Mouse (Mus musculus): ENCODE measurements around the gene Dctn3.
"Not testable (repeated sequence)": the region's sequence is repeated elsewhere in the genome, so short reads cannot be mapped to it uniquely, and the experiment has no call there.

The Dctn3 gene

GRCm38 (mm10) chr4:41696930-41697841, 25.8 kb downstream of the Dctn3 start, which contains the start of gene Cntfr:
TSS of gene Cntfr (minus strand) at chr4:41697089.
- peak; percentile 91 to 92 for DNase-seq

- DNase-seq: not testable (repeated sequence)
These were observed 26.5 kb downstream of the Dctn3 start for GRCm38 (mm10) chr4:41696452-41696851.

- not testable (repeated sequence) for DNase-seq
These were observed 27.2 kb downstream of the Dctn3 start for GRCm38 (mm10) chr4:41695800-41696199.

- not testable (repeated sequence) for DNase-seq
These were observed 29.5 kb downstream of the Dctn3 start for GRCm38 (mm10) chr4:41693511-41693910.

GRCm38 (mm10) chr4:41690014-41690413, 33.0 kb downstream of the Dctn3 start:
- not testable (repeated sequence) for DNase-seq

GRCm38 (mm10) chr4:41688562-41688961, 34.4 kb downstream of the Dctn3 start:
- not testable (repeated sequence) for DNase-seq

- DNase-seq: not testable (repeated sequence)
These were observed 37.0 kb downstream of the Dctn3 start for GRCm38 (mm10) chr4:41685882-41686492.

- not testable (repeated sequence) for DNase-seq
These were observed 38.0 kb downstream of the Dctn3 start for GRCm38 (mm10) chr4:41684931-41685453.

GRCm38 (mm10) chr4:41684131-41684930, 38.6 kb downstream of the Dctn3 start:
- not testable (repeated sequence) for DNase-seq

- not testable (repeated sequence) for DNase-seq
These were observed 39.7 kb downstream of the Dctn3 start for GRCm38 (mm10) chr4:41683303-41683702.

GRCm38 (mm10) chr4:41682789-41683188, 40.2 kb downstream of the Dctn3 start:
- no peak for DNase-seq

GRCm38 (mm10) chr4:41681947-41682346, 41.0 kb downstream of the Dctn3 start:
- no peak for DNase-seq

- no peak for DNase-seq
These were observed 41.8 kb downstream of the Dctn3 start for GRCm38 (mm10) chr4:41681176-41681575.

- no peak for DNase-seq
These were observed 43.7 kb downstream of the Dctn3 start for GRCm38 (mm10) chr4:41679291-41679690.

- DNase-seq: no peak
These were observed 44.1 kb downstream of the Dctn3 start for GRCm38 (mm10) chr4:41678863-41679262.

GRCm38 (mm10) chr4:41677006-41677629, 45.9 kb downstream of the Dctn3 start:
- peak; percentile 64 to 65 for DNase-seq

GRCm38 (mm10) chr4:41676248-41677005, 46.5 kb downstream of the Dctn3 start:
- DNase-seq: peak; percentile 44 to 49

GRCm38 (mm10) chr4:41673186-41673585, 49.8 kb downstream of the Dctn3 start:
- DNase-seq: no peak

GRCm38 (mm10) chr4:41672522-41672963, 50.4 kb downstream of the Dctn3 start:
- DNase-seq: no peak

GRCm38 (mm10) chr4:41671963-41672480, 50.9 kb downstream of the Dctn3 start:
- DNase-seq: no peak

GRCm38 (mm10) chr4:41671500-41671899, 51.5 kb downstream of the Dctn3 start:
- no peak for DNase-seq

Data from cerebellum, postnatal 36 days (tissue).